Mouse (Mus musculus) heart, embryonic 11.5 days (tissue): ENCODE data around the gene Gm7137. TPM values are rescaled to one million over a fixed set of nuclear protein-coding genes. Genes with fewer than 3 reads are reported as not detected.

Source experiments
- ATAC-seq: fragments of 200-750 bp; cut with Nextera tagmentation; replicated peaks from 2 replicates; pipeline ENCODE4 v1.8.0; 2017; ENCODE audit warnings: moderate library complexity; ENCODE audit not compliant: insufficient number of reproducible peaks, low FRiP score, low TSS enrichment
- H3K27ac ChIP-seq: fragments of 300-500 bp; sonication (generic); 2 replicates; pipeline ENCODE4 v1.5.1; 2014; ENCODE audit warnings: mild to moderate bottlenecking, low read depth, low read length
- H3K27me3 ChIP-seq: fragments of 300-500 bp; sonication (generic); 2 replicates; pipeline ENCODE4 v1.6.1; 2014; ENCODE audit warnings: mild to moderate bottlenecking, low read length, mixed read lengths; ENCODE audit not compliant: control insufficient read depth, insufficient read depth
- H3K36me3 ChIP-seq: fragments of 300-500 bp; sonication (generic); 2 replicates; pipeline ENCODE4 v1.6.1; 2014; ENCODE audit warnings: mild to moderate bottlenecking, low read length, moderate library complexity, mixed read lengths; ENCODE audit not compliant: control insufficient read depth, insufficient read depth
- H3K4me1 ChIP-seq: fragments of 300-500 bp; sonication (generic); 2 replicates; pipeline ENCODE4 v1.6.1; 2014; ENCODE audit warnings: low read length; ENCODE audit not compliant: control insufficient read depth, insufficient read depth
- H3K4me2 ChIP-seq: fragments of 300-500 bp; sonication (generic); 2 replicates; pipeline ENCODE4 v1.6.1; 2014; ENCODE audit warnings: mild to moderate bottlenecking, moderate library complexity
- H3K4me3 ChIP-seq: fragments of 300-500 bp; sonication (generic); 2 replicates; pipeline ENCODE4 v1.5.1; 2014; ENCODE audit warnings: low read depth, low read length
- H3K9ac ChIP-seq: fragments of 300-500 bp; sonication (generic); 2 replicates; pipeline ENCODE4 v1.6.1; 2014; ENCODE audit warnings: mild to moderate bottlenecking, low read depth, low read length, moderate library complexity
- H3K9me3 ChIP-seq: fragments of 300-500 bp; sonication (generic); replicated peaks from 2 replicates; pipeline ENCODE4 v1.6.1; 2016; ENCODE audit warnings: low read length; ENCODE audit not compliant: control insufficient read depth
- WGBS: fragments of 180-500 bp; shearing (Covaris S2); extraction: QIAGEN DNeasy Blood & Tissue Kit; methylation state at CpG from one replicate; pipeline ENCODE4 v1.1.7; 2014; ENCODE audit not compliant: insufficient replicate concordance; 5-methylcytosine and 5-hydroxymethylcytosine counted together
- polyA plus RNA-seq: library from polyadenylated mRNA; unstranded; fragments of >200 nt; fragmentation: Nextera tagmentation; extraction: Ambion mirVana; gene quantifications from 2 replicates; pipeline ENCODE4 v1.2.1, GENCODE M21; 2014

Gm7137 gene
- polyA plus RNA-seq, 1 experiment from 2014 or later: not detected

DNA sequence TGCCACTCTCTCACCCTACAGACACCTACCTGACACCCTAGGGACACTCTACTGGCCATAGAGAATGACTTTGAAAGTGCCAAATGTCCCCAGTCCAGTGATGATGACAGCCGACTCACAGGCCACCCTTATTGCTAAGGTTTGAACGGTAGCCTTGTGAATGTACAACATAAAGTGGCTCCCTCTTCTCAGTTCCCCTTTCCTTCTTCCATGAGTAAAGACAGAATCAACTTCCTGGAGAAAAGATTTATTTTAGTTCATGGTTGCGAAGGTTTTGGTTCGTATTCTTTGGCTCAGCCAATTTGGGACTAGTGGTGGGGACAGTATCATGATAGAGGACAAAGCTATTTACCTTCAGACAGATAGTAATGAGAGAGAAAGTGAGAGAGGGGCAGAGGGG lies 49.1 kb downstream of the Gm7137 start:
- Histone ChIP-seq H3K4me3 (no peak overlapping the region), H3K27me3 (no peaks in the 10 kb centered on the region), H3K9me3 (peaks cover 3% of the 10 kb centered on the region; the same call in 1 of the 2 replicates), H3K27ac (no peak overlapping the region), H3K36me3 (no peaks in the 10 kb centered on the region), H3K4me2 (no peak overlapping the region), H3K4me1 (no peaks in the 10 kb centered on the region), H3K9ac (no peak overlapping the region)
- 78% methylated on average over 4 of the region's 4 CpGs for WGBS
- no peak for ATAC-seq

Other genes with a start within 250 kb of the Gm7137 start
- 108 and 113 TPM in 2 replicates for gene Pttg1ip, start 206.5 kb downstream of the Gm7137 start, polyA plus RNA-seq
- 165 and 212 TPM in 2 replicates for gene Sumo3, start 182.1 kb downstream of the Gm7137 start, polyA plus RNA-seq
- not detected in 2 replicates for gene Gm49325, start 182.0 kb downstream of the Gm7137 start, polyA plus RNA-seq
- 38.0 and 42.9 TPM in 2 replicates for gene Ube2g2, start 165.9 kb downstream of the Gm7137 start, polyA plus RNA-seq
- not detected in 2 replicates for gene Tspear, start 101.6 kb downstream of the Gm7137 start, polyA plus RNA-seq
- not detected in 2 replicates for gene Gm19402, start 97.4 kb downstream of the Gm7137 start, polyA plus RNA-seq
- gene Gm9508, start 91.0 kb downstream of the Gm7137 start, polyA plus RNA-seq: not detected in 2 replicates
- not detected in 2 replicates for gene Gm10272, start 81.6 kb downstream of the Gm7137 start, polyA plus RNA-seq
- not detected in 2 replicates for gene Gm10024, start 76.7 kb downstream of the Gm7137 start, polyA plus RNA-seq
- not detected in 2 replicates for gene Gm10142, start 72.4 kb downstream of the Gm7137 start, polyA plus RNA-seq
- not detected in 2 replicates for gene Krtap12-1, start 67.6 kb downstream of the Gm7137 start, polyA plus RNA-seq
- gene Gm10100, start 61.7 kb downstream of the Gm7137 start, polyA plus RNA-seq: not detected in 2 replicates
- gene Gm18596, start 45.6 kb downstream of the Gm7137 start, polyA plus RNA-seq: not detected in 2 replicates
- gene Gm9736, start 36.8 kb downstream of the Gm7137 start, polyA plus RNA-seq: not detected in 2 replicates
- gene Gm3233, start 28.5 kb downstream of the Gm7137 start, polyA plus RNA-seq: not detected in 2 replicates
- gene Gm3238, start 16.9 kb downstream of the Gm7137 start, polyA plus RNA-seq: not detected in 2 replicates
- gene Gm7138, start 11.3 kb downstream of the Gm7137 start, polyA plus RNA-seq: not detected in 2 replicates
- not detected in 2 replicates for gene Gm3250, start 5.7 kb downstream of the Gm7137 start, polyA plus RNA-seq
- gene Gm9639, start 6.9 kb upstream of the Gm7137 start, polyA plus RNA-seq: not detected in 2 replicates
- not detected in 2 replicates for gene Gm19668, start 10.9 kb upstream of the Gm7137 start, polyA plus RNA-seq
- not detected in 2 replicates for gene Gm9507, start 23.6 kb upstream of the Gm7137 start, polyA plus RNA-seq
- gene Gm2696, start 26.5 kb upstream of the Gm7137 start, polyA plus RNA-seq: not detected in 2 replicates
- gene Krtap10-4, start 38.9 kb upstream of the Gm7137 start, polyA plus RNA-seq: not detected in 2 replicates
- not detected in 2 replicates for gene Krtap10-10, start 47.7 kb upstream of the Gm7137 start, polyA plus RNA-seq
- gene Gm36176, start 58.6 kb upstream of the Gm7137 start, polyA plus RNA-seq: not detected in 2 replicates
- gene Gm10318, start 64.7 kb upstream of the Gm7137 start, polyA plus RNA-seq: not detected in 2 replicates
- gene Gm3285, start 73.8 kb upstream of the Gm7137 start, polyA plus RNA-seq: not detected in 2 replicates
- 1.5 and 1.8 TPM in 2 replicates for gene Lrrc3, start 114.3 kb upstream of the Gm7137 start, polyA plus RNA-seq
- 0.07 and 0.13 TPM in 2 replicates for gene Trpm2, start 182.4 kb upstream of the Gm7137 start, polyA plus RNA-seq
- 17.1 and 17.2 TPM in 2 replicates for gene 1810043G02Rik, start 190.3 kb upstream of the Gm7137 start, polyA plus RNA-seq
- 168 and 194 TPM in 2 replicates for gene Pfkl, start 221.9 kb upstream of the Gm7137 start, polyA plus RNA-seq